17 mouse cellular contexts compared by ENCODE assay signal in the genomic region with DNA sequence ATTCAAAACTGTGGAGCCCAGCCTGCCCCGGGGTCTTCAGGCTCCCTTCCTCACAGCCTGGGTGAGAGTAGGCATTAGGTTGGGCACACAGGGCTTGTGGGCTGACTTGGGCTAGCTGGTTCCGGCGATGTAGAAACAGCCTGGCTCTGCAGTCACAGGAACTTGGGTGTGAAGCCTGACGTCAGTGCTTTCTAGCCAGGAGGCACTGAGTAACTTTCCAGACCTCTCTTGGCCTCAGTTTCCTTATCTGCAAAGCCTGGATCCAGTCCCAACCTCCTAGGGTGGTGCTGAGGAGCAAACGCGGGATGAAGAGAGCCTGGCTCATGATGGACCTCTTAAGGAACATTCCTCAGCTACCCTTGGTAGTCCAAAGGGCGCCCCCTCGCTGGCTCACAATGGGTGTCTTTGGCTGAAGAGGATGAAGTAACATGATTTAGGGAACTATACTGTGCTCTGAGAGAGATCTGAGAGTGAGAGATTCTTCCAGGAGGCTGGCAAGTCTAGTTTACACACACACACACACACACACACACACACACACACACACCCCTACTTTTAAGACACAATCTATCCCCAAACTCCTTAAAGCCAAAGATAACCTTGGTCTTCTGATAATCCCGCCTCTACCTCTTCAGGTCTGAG. TPM values are rescaled to one million over a fixed set of nuclear protein-coding genes. Genes with fewer than 3 reads are reported as not detected.
DNase-seq lines count a peak whose midpoint lies in the region; ATAC-seq and TF ChIP-seq lines count a peak whose summit lies in the region.
"Had no signal": no experiment of that assay in that cellular context is flagged by ENCODE, and none has a peak within 500 bp of the region (broad histone marks: within the 10 kb centered on the region; RNA-seq: fewer than 3 reads in every experiment).

No protein-coding gene starts in this region.

- H3K9me3 ChIP-seq in limb, embryonic 13.5 days, result no peaks in the 10 kb centered on the region
- no peaks in the 10 kb centered on the region for H3K9me3 ChIP-seq in stomach, postnatal 0 days (ENCODE audit: control insufficient read depth, low read length)
- H3K9me3 ChIP-seq in forebrain, embryonic 12.5 days, result no peaks in the 10 kb centered on the region
- H3K9me3 ChIP-seq: forebrain, embryonic 13.5 days; midbrain, embryonic 10.5 days had no signal

- TF ChIP-seq EP300 in stomach, postnatal 0 days (optimal IDR thresholded peaks at IDR 0.05), result no peak

- no peak overlapping the region for H3K4me3 ChIP-seq in gastrocnemius, adult 2 months
- H3K4me3 ChIP-seq in limb, embryonic 13.5 days, result no peak overlapping the region
- H3K4me3 ChIP-seq in stomach, postnatal 0 days (ENCODE audit: low read depth, low read length), result no peak overlapping the region
- no peak overlapping the region for H3K4me3 ChIP-seq in forebrain, embryonic 12.5 days (replicated peaks)
- H3K4me3 ChIP-seq: forebrain, embryonic 13.5 days; left cerebral cortex, adult 2 months; midbrain, embryonic 10.5 days had no signal

- intact Hi-C loops in gastrocnemius, adult 2 months (cut with DNase I), result no loop called here
- intact Hi-C loops in gastrocnemius, postnatal 14 days (cut with DNase I; ENCODE audit: low total_unique reads), result no loop called here

- TF ChIP-seq CTCF in gastrocnemius, adult 2 months (IDR thresholded peaks at IDR 0.05), result no peak
- TF ChIP-seq CTCF in stomach, postnatal 0 days (IDR thresholded peaks at IDR 0.05; ENCODE audit: low read depth), result no peak

- H3K4me2 ChIP-seq in limb, embryonic 13.5 days (replicated peaks), result 0 out of 2 replicates have a peak overlapping the region, but pooled peaks have one; percentile 15
- H3K4me2 ChIP-seq in stomach, postnatal 0 days (replicated peaks; ENCODE audit: low read depth), result no peak overlapping the region
- no peak overlapping the region for H3K4me2 ChIP-seq in forebrain, embryonic 12.5 days
- H3K4me2 ChIP-seq: forebrain, embryonic 13.5 days had no signal

- peak; percentile 26 for DNase-seq in gastrocnemius, adult 2 months
- no peak for DNase-seq in gastrocnemius, postnatal 14 days
- DNase-seq in lung, postnatal 36 days, result peak; percentile 42
- no peak for DNase-seq in lung, postnatal 10 days
- no peak for DNase-seq in stomach, postnatal 0 days (ENCODE audit: low spot score)
- DNase-seq in spleen, adult 18-20 months, result no peak
- DNase-seq: adrenal gland, postnatal 10 days; cerebellum, adult 18-20 months; kidney, adult 11 months; kidney, postnatal 25 days had no signal

- no peak for ATAC-seq in limb, embryonic 13.5 days (ENCODE audit: low FRiP score, low read depth)
- ATAC-seq in stomach, postnatal 0 days (ENCODE audit: low FRiP score, low TSS enrichment), result no peak
- ATAC-seq in forebrain, embryonic 12.5 days (ENCODE audit: low FRiP score), result no peak
- ATAC-seq: forebrain, embryonic 13.5 days; hindbrain, postnatal 0 days had no signal

- H3K9ac ChIP-seq in limb, embryonic 13.5 days, result no peak overlapping the region
- peak overlapping the region; percentile 31; the same call in 1 of the 2 replicates for H3K9ac ChIP-seq in stomach, postnatal 0 days (ENCODE audit: low read length)
- H3K9ac ChIP-seq in forebrain, embryonic 12.5 days, result no peak overlapping the region
- H3K9ac ChIP-seq: forebrain, embryonic 13.5 days had no signal

- no peak overlapping the region for H3K27ac ChIP-seq in gastrocnemius, adult 2 months
- H3K27ac ChIP-seq in limb, embryonic 13.5 days, result peak overlapping the region; percentile 85
- H3K27ac ChIP-seq in stomach, postnatal 0 days (replicated peaks), result no peak overlapping the region; the same call in 1 of the 2 replicates
- H3K27ac ChIP-seq in forebrain, embryonic 12.5 days, result no peak overlapping the region
- H3K27ac ChIP-seq: forebrain, embryonic 13.5 days; hindbrain, postnatal 0 days; left cerebral cortex, adult 2 months; midbrain, embryonic 10.5 days had no signal

- WGBS in limb, embryonic 13.5 days, result 81% methylated on average over 9 of the region's 9 CpGs
- WGBS in stomach, postnatal 0 days, result 76% methylated on average over 9 of the region's 9 CpGs
- WGBS in forebrain, embryonic 12.5 days, result 88% methylated on average over 9 of the region's 9 CpGs

- no peaks in the 10 kb centered on the region for H3K27me3 ChIP-seq in limb, embryonic 13.5 days
- no peaks in the 10 kb centered on the region for H3K27me3 ChIP-seq in stomach, postnatal 0 days (ENCODE audit: control insufficient read depth, insufficient read depth, low read length)
- H3K27me3 ChIP-seq in forebrain, embryonic 12.5 days, result no peaks in the 10 kb centered on the region
- H3K27me3 ChIP-seq: forebrain, embryonic 13.5 days had no signal

- no peaks in the 10 kb centered on the region for H3K36me3 ChIP-seq in limb, embryonic 13.5 days
- no peaks in the 10 kb centered on the region for H3K36me3 ChIP-seq in stomach, postnatal 0 days (ENCODE audit: control insufficient read depth, insufficient read depth, low read length)
- no peaks in the 10 kb centered on the region for H3K36me3 ChIP-seq in forebrain, embryonic 12.5 days (replicated peaks)
- H3K36me3 ChIP-seq: midbrain, embryonic 10.5 days had no signal

- H3K4me1 ChIP-seq in limb, embryonic 13.5 days, result peaks cover 66% of the 10 kb centered on the region
- H3K4me1 ChIP-seq in stomach, postnatal 0 days (replicated peaks; ENCODE audit: control insufficient read depth, insufficient read depth), result no peaks in the 10 kb centered on the region; the same call in 1 of the 2 replicates
- no peaks in the 10 kb centered on the region for H3K4me1 ChIP-seq in forebrain, embryonic 12.5 days
- H3K4me1 ChIP-seq: forebrain, embryonic 13.5 days had no signal

RNA-seq across cellular contexts. Expression of a gene that starts 8.1 kb away (rescaled TPM):
- under 1 TPM in 1 of 2 experiments, not detected in 1; 0.22 TPM for total RNA-seq in gastrocnemius, adult 2 months (2021)
- total RNA-seq in gastrocnemius, postnatal 14 days (2021), result under 1 TPM in 1 of 2 experiments, not detected in 1; 0.10 TPM
- polyA plus RNA-seq in limb, embryonic 13.5 days (2015; fragmentation: Nextera tagmentation; extraction: Ambion mirVana), result 0.55 and 1.2 TPM in 2 replicates
- 0.82 and 1.1 TPM in 2 replicates for polyA plus RNA-seq in stomach, postnatal 0 days (2015; fragmentation: Nextera tagmentation; extraction: Ambion mirVana)
- 0.04 and 0.29 TPM in 2 replicates for polyA plus RNA-seq in forebrain, embryonic 12.5 days (2016; fragmentation: Nextera tagmentation; extraction: Ambion mirVana)
- polyA plus RNA-seq: forebrain, embryonic 13.5 days; neural tube, embryonic 14.5 days had no signal

RNA-seq across cellular contexts. Expression of a gene that starts 40.0 kb away (rescaled TPM):
- 10 to 100 TPM; 30.4 to 36.8 TPM for total RNA-seq in gastrocnemius, adult 2 months (2021)
- total RNA-seq in gastrocnemius, postnatal 14 days (2021), result 100 to 1,000 TPM in 1 of 2 experiments, 10 to 100 TPM in 1; 76.9 to 104 TPM
- polyA plus RNA-seq in limb, embryonic 13.5 days (2015; fragmentation: Nextera tagmentation; extraction: Ambion mirVana), result 1,212 and 1,268 TPM in 2 replicates
- polyA plus RNA-seq in stomach, postnatal 0 days (2015; fragmentation: Nextera tagmentation; extraction: Ambion mirVana), result 228 and 244 TPM in 2 replicates
- polyA plus RNA-seq in forebrain, embryonic 12.5 days (2016; fragmentation: Nextera tagmentation; extraction: Ambion mirVana), result 214 and 247 TPM in 2 replicates

RNA-seq across cellular contexts. Expression of a gene that starts 57.0 kb away (rescaled TPM):
- under 1 TPM; 0.11 to 0.18 TPM for total RNA-seq in gastrocnemius, adult 2 months (2021)
- 10 to 100 TPM; 13.8 to 16.9 TPM for total RNA-seq in gastrocnemius, postnatal 14 days (2021)
- polyA plus RNA-seq in limb, embryonic 13.5 days (2015; fragmentation: Nextera tagmentation; extraction: Ambion mirVana), result 270 and 275 TPM in 2 replicates
- 31.6 and 44.5 TPM in 2 replicates for polyA plus RNA-seq in stomach, postnatal 0 days (2015; fragmentation: Nextera tagmentation; extraction: Ambion mirVana)
- polyA plus RNA-seq in forebrain, embryonic 12.5 days (2016; fragmentation: Nextera tagmentation; extraction: Ambion mirVana), result 355 and 367 TPM in 2 replicates

Comparison
In these comparisons a context has a peak if more than half of its experiments do, and no peak if none do; other contexts are left out.
1. DNase-seq: peak in gastrocnemius, adult 2 months (single experiment) and lung, postnatal 36 days (single experiment); none in gastrocnemius, postnatal 14 days (single experiment), lung, postnatal 10 days (single experiment), stomach, postnatal 0 days (single experiment) and spleen, adult 18-20 months (0 of 2).